Mouse (Mus musculus): ENCODE data around the gene Sgms1.
"Not testable (repeated sequence)": the region's sequence is repeated elsewhere in the genome, so short reads cannot be mapped to it uniquely, and the experiment has no call there.

Gene Sgms1

DNA sequence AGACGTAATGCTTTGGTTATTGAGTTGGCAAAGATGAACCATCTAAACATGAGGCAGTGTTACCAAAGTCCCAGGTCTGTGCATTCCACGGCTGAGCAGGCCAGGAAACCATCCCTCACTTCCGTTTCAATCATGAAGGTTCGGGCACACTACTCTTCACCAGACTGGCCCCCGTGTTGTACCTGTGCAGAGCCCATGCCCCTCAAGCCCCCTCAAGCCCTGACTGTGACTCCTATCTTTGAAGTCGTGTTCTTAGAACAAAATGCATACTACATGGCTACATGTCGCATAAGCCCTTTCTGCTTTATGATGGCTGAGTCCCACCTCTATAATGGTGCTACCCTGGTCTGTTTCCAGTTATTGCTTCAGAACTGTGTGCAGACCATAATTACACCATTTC is 217.5 kb downstream of the Sgms1 start:
- DNase-seq, result no peak

DNA sequence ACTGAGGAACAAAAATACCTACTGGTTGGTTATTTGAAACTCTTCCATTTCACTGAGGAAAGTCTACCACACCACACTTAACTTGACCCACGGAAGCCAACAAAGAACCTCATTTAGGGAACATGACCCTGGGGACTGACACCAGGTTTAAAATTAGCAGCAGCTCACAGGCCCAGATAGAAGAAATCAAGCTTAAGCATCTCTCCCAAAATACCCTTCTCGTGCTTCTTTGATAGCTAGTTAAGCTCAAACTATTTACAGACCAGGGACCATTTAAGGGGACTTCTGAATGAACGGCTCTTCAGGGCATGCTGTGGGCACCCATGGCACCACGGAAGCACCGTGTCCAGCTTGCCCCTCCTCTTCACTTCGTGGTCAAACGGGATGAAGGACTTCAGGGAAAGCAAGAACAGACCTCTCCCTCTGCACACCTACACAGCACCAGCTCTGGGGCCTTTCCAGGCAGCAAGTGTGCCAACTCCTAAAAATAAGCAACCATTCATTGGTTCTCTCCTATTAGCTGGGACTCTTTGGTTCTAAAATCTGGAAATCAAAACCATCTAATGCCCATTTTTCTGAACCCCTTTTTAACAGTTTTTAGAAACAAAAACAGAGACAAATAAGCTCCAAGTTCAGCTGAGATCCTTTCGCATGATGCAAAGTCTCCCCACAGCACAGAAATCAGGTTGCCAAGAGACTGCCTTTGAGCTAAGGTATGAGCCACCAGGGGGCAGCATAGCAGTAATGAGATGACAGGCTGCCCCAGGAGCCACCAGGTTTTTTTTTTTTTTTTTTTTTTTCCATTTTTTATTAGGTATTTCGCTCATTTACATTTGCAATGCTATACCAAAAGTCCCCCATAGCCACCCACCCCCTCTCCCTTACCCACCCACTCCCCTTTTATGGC is 219.6 kb downstream of the Sgms1 start:
- DNase-seq, result peak; percentile 86

- no peak for DNase-seq
Measured at GRCm38 (mm10) chr19:32168031-32168430, 221.5 kb downstream of the Sgms1 start.

DNA sequence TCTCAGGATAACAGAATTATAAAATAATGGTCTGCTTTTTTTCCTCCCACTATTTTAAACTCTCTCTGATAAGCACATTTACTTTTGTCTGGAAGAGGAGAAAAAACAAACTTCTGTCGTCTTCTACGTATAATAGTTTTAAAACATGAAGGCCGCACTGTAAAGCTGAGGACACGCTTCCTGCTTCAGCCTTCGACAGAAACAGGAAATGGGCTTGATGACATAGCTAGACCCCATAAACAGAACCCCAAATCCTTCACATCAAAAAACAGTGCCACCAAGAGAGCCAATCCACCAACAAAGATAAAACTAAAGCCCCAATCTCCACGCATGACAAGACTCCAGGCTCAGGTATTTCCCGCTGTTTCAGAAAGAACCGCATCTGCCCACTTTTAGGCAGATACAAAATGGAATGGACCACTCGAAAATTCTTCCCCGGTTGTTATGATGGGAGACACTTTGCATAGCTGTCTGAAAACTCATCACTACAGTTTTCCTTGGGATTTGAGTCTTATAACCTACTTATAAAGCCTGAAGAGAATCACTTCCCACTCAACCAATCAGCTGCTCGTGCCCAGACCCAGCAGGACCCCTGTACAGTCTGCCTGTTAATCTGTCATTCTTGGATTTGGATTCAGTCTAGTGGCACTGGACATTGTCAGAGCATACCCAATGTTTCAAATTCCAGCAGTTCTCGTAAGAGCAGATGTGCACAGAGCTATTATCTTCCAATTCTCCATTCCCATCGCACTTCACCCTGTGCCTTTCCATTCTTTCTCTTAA is 222.5 kb downstream of the Sgms1 start:
- DNase-seq, result no peak

DNA sequence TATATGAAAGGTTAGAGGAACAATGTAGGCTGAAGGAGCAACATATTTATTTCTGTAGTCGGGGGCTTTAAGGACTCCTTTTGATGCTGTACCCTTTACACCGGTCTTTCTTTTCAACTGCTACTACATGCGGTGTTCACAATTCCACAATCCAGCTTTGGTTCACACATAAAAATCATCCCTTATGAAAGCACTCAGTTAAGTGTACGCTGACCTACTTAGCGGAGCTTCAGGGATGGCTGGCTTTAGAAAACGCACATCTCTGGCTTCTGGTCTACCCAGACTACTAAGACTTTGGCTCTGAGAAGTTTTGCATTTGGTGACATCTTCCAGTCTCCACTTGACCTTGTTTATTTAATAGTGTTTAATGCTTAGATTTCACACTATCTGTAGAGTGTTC is 223.8 kb downstream of the Sgms1 start:
- no peak for DNase-seq

GRCm38 (mm10) chr19:32164128-32164527 is 225.4 kb downstream of the Sgms1 start:
- DNase-seq, result no peak

DNA sequence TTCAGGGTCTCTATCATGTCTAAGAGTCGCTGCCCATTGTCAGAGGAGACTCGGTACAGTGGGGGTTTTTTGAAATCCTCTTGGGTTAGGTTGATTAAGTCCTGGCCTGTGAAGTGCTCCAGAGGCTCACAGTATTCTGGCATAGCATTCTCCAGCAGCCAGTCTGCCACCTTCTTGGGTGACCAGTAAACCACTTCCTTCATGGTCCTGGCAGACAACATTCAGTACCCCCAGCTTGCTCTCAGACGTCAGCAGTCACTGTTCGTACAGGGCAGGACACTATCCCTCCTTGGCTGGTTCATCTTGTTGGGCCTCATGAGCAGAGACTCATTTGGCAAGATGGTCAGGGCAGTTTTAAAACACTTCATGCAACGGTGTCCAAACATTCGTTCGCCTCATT is 229.6 kb downstream of the Sgms1 start:
- no peak for DNase-seq

DNA sequence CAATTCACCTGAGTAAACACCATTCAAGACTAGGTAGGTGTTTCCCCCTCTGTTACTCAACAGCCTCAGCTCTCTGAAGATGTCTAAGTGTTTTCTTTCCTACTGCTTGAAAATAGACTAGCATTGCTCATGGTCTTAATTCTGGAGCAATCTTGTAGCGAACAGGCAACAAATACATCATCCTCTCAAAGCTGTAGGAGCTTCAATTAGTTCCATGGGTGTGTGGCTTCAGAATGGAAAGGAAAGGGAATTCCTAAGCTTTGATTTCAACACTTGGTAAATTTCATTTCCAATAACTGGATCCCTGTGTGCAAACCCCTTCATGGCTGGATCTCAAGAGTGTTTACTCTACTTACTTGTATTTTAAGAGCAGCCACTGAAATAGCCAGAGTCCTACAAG is 230.3 kb downstream of the Sgms1 start:
- no peak for DNase-seq

DNA sequence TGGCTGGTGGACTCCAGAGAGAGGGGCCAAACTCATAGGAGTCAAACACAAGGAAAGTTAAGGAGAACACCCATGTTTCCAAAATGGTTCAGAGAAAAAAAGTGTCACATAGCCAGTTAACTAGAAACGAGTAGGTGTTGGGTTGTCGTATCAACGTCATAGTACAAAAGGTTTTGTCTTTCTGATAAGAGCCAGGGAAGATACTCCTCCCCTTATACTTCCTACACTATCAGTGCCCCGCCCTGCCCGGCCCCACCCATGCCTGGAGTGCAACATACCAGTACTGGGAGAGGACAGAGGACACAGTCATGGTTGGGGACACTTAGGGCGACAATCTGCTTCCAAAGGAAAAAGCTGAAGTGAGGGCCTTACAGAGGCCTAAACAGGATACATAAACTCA is 232.5 kb downstream of the Sgms1 start:
- DNase-seq, result no peak

DNA sequence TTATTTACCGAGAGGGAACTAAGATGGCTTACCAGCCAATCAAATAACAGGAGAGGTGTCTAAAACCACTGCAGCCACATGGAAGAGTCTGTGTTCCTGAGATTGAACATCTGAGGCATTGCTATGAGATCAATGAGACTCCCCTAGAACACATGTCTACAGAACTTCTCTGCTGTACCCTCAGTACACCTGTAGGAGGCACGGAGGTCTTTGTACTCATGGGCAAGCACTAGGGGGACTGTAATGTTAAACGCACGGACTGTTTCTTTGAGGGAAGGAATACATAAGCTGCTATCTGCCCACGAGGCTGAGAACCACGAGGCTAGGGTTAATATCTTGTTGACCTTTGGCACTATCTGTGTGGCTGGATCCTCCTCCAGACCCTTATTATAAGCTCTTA is 237.0 kb downstream of the Sgms1 start:
- no peak for DNase-seq

DNA sequence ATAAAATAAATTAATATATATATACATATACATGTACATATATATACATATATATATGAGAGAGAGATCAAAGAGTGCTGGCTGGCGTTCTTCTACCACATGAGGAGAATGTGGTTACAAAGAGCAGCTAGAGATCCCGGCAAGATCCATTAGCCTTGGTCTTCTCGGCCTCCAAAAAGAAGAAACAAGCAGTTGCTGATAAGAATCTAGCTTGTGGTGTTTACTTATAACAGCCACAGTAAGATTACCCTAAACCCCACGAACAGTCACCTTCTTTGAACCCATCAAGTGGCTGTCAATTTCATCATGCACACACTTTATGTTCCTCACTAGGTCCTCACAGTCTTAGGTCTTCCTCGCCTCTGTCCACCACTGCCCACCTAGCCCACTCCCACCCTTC is 240.8 kb downstream of the Sgms1 start:
- DNase-seq, result no peak

DNA sequence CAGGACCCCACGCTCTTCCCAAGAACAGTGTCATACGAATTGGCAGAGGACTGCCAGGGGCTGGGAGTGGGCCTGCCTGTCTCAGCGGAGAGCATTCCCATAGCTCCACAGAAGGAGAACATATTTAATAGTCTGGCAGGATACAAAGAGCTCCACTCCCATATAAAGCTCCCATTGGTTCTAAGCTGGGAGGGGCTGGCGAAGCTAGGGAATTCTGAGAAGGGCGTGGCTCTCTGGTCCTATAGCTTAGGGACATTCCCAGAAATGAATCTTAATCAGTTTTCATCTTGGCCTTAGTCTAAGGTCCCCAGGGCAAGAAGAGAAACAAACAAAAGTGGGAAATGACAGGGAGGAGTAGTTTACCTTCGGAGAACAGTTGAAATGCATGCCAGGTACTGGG is 247.1 kb downstream of the Sgms1 start:
- DNase-seq, result no peak

DNA sequence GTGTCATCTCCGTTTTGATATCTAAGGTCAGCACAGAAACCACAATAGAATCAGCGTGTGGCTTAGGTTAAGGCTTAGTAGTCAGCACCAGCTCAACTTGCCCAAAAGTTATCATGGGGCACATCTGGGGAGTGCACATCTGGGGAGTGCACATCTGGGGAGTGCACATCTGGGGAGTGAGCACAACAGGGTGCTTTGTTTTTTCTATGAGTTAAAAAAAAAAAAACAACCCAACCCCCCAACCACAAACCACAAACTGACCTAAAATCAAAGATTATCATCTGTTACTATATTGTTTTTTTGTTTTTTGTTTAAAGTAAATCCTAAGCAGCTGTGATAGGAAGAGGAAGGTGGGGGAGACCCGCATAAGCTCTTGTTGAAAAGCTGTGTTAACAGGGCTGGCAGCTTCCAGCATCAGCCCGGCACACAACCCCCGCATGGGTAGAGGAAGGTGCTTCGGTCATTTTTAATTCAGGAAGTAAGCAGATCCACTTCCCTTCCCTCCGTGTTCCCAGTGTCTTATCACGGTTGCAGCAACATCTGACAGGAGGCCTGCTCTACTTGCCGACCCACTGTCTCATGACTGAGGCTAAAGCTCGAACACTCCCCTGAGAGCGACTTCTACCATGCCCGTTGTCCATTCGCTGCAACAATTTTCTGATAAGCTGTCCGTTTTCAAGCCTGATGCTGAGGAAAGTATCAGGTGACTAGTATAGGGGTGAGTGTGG is 251.0 kb downstream of the Sgms1 start:
- DNase-seq, result no peak

GRCm38 (mm10) chr19:32137904-32138303 is 251.6 kb downstream of the Sgms1 start:
- DNase-seq, result no peak

DNA sequence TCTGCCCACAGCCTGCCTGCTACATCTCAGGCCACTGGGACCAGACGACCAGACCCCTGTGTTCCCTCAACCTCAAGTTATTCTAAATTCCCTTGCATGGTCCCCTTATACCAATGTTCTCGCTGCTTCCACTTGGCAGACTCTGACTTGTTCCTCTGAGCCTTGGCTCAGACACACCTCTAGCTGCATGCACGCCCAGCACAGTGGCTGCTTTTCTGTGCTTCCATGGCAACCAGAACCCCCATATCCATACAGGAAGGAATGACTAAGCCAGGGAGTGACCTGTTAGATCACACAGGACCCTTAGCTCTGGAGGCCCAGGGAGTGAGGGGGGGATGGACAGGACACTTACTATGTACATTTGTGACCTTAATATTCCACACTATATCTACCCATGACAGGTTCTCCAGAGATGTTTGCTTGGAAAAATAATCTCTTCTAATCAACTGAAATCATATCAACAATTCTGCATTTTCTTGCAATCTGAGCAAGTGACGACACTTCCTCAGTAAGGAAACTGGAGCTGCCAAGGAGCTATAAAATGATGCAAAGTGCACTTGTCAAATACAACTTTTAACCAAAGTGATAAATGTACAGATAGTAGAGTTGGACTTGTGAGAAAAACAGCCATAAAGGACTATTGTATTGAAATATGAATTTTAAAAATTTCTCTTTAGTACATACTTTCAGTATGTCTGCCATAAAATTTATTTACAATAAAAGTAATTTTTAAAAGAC is 252.5 kb downstream of the Sgms1 start:
- no peak for DNase-seq

- not testable (repeated sequence) for DNase-seq
Measured at GRCm38 (mm10) chr19:32131707-32132488, 257.6 kb downstream of the Sgms1 start.

DNA sequence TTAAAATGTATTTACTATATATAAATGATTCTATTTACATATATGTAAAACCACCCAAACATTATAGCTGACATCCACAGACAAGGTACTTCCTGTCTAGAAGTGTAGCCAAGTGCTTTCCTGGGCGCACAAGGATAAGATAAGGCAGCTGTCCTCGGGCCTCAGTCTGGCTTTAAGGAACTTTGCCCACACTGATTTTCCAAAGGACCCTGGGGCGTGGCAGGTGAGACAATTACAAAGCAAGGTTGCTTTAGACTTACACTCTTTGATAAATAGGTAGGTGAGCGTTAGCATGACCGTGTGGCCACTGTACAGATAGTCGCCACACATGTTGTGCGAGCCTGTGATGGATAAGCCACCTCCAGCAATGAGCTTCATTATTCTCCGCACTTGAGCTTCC is 260.2 kb downstream of the Sgms1 start:
- DNase-seq, result no peak

- DNase-seq, result peak; percentile 24
Measured at GRCm38 (mm10) chr19:32127180-32127850, 262.2 kb downstream of the Sgms1 start.

DNA sequence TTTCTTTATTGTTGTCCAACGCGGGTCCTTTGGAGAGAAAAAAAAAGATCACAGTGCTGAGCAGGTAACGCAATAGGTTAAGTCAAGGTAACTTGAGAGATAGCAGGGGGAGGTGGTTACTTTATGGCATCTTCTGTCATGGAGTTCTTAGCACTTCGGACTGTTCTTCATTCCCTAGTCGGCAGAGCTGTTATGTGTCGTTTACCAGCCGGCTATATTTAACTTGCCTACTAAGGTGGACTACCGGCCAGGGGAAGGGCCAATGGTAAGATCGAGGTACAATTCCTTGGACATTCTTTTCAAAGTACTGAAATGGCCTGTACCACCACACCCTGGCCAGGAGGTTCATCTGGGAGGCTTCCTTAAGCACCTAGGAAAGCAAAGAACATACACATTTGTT is 265.4 kb downstream of the Sgms1 start:
- DNase-seq, result no peak

DNA sequence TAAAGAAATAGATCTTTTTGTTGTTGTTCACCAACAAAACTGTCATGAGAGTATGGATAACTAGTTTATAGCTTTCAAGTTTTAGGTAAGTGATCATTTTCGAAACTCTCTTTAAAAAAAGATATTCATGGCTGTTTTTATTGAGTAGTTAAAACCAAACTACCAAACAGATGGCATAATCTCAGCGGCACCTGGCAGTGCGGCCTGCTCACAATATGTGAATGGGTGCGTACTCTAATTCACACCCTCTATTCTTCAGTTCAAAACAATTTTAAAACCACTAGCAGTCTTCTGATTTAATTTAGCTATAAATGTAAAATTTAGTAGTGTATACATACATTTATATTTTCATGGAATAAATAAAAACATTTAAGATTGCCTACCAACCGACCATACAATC is 266.3 kb downstream of the Sgms1 start:
- DNase-seq, result no peak

- DNase-seq, result no peak
Measured at GRCm38 (mm10) chr19:32120798-32121197, 268.7 kb downstream of the Sgms1 start.

All from lung, postnatal 10 days (tissue).